Mouse (Mus musculus): Measurements from ENCODE around the gene Tmsb15b1.
A peak's percentile ranks its signal among the peaks of the same experiment; 100 is the strongest.
"Not testable (repeated sequence)": the region's sequence is repeated elsewhere in the genome, so short reads cannot be mapped to it uniquely, and the experiment has no call there.

Tmsb15b1 gene

DNA sequence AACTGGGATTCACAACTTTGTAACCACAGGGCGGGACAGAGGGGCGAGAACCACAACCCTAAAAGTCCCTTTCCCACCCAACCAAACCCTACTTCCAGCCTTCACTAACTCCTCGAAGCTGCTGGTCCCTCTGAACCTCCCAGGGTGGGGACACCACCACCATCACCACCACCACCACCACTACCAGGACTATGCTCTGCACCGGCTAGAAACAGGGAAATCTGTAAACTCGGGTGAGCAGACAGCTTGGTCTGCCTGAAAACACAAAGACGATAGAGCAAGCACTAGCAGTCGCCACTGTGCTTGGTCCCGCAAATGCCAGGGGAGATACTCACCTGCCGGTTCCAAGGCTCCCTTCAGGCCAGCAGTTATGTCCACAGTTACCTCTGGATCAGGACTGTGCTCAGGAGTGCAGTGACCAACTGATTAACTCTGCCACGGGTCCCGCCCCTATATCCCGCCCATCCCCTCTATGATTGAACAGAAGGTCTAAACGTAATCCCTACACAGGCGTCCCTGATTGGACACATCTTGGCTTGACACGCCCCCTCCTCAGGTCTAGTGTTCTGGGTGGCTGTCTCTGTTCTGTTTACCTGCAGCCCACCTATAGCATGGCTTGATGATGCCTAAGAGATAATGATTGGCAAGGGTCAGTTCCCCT is at the start of gene Tmsb15b1, which contains the start of gene Tmsb15l:
TSS of gene Tmsb15b1 (minus strand) at position 451 of the 661 bp plus-strand sequence.
TSS of gene Tmsb15l (minus strand) at position 446 of the 661 bp plus-strand sequence.
- peak in 1 of 2 experiments; percentile 13 for DNase-seq (ENCODE audit: low spot score in 2 of 2)

DNA sequence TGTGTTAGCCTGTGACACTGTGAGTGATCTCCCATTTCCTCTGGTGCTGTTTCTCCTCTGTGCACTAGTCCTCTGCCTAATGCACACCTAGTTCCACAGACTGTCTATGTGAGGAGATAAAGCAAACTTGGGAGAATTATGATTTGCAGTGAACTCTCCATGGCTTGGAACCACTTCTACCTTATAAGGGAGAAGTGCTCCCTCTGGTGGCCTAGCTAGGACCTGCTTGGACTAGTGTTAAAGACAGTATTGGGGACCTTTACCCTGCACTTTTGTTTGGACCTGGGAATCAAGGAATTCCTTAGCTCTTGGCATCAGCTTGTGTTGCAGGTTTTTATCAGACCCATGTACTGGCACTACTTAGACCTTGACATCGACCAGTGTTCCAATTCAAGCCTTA is 42.6 kb upstream of the Tmsb15b1 start:
- peak; percentile 8 to 20 for DNase-seq (ENCODE audit: low spot score in 2 of 2)

DNA sequence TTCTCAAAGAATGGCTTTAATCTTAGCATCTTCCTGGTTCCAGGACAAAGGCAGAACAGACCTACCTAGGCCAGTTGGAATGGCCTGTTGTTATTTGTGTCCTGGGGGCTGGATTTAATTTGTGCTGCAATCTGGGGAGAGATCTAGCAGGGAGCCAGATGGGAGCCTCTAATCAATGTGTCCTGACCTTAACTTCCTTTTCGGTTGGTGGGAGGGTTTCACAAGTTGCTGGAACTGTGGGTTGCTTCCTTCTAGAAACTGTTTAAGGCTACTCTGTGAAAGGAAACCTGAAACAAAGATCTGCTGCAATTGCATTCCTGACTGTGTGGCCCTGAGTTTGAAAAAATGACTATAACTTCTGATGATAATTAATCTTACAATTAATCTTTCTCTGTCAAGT is 41.0 kb upstream of the Tmsb15b1 start:
- no peak for DNase-seq (ENCODE audit: low spot score in 2 of 2)

DNA sequence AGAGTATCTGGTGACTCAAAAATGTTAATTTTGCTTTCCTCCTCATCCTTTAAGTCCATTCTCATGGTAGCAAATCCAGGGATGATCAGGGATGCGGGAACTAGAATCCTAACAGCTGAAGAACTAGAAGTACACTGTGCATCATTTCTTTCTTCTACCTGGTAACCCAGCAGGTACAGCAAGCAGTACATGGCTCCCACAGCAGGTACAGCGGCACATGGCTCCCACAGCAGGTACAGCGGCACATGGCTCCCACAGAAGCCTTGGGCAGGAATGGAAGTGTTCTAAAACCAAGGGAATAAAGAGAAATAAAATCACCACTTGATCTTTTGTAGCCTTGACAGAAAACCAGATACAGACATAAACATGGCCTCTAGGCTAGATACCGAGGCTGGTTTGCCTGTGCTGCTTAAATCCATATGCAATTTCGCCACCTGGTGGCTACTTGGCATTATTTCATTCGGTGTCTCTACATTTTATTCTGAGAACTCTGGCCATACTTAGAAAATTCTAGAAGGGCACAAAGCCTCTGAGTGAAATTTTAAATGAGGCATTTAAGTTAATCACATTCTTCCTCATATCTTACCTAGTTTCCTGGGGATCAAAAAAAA is 38.5 kb upstream of the Tmsb15b1 start:
- no peak for DNase-seq (ENCODE audit: low spot score in 2 of 2)

DNA sequence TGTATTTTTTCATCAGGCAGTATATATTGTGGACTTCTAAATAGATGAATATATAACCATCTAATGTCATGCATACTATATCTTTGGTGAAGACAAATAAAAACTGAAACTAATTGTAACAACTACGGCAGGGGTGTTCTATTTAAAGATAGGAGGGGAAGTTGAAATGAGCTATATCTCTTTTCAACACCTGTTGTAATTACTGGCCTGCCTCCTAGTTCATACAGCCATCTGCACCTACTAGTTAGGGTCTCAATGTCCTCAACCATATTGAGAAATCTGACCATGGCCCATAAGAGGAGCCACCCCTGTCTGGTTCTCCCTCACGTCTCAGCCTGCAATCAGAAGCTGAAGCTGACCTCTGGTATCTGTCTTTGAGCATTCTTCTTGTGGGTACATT is 19.6 kb upstream of the Tmsb15b1 start:
- no peak for DNase-seq (ENCODE audit: low spot score in 2 of 2)

DNA sequence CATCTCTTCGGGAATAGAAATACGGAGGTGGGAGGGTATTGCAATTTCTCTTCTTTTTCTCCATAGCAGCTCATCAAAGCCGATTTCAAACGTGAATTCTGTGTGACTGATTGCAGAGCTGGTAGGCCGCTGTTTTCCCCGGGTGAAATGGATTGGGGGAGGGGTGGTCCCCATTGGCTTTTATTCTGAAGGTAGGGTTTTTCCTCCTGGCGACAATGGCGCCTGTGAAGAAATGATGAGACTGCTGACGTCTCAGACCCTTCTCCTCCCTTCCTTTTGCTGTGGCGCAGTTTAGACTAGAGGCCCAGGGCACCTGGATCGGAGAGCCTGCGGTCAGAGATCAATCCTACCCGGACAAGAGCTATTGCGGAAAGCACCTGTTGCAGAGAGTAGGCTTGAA is 17.0 kb upstream of the Tmsb15b1 start:
- no peak for DNase-seq (ENCODE audit: low spot score in 2 of 2)

DNA sequence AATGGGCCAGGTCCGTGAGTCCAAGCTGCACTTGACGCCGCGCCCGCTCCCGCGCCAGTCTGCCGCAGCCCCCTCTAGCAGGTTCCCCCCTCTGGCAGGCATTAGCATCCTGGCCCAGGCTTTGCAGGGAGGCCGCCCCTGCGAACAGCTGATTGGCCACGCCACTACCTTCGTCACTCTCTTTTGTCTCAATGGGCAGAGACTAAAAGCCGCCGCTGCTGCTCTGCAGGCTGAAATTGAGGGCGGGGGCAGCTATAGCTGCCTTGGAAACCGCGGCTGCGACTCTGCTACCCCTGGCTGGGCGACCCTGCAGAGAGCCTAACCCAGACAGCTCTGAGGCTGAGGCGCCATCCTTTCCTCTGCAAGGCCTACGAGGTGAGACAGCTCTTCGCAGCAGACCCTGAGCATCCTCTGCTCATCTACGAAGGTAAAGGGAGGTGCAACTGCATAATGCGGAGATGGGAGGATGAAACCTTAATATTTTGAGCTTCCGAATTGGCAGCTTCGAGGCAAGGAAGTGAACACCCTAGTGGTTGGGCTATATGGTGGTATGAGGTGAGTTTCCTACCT is 16.4 kb upstream of the Tmsb15b1 start, which contains the start of gene Zcchc18:
TSS of gene Zcchc18 (plus strand) at position 178 of the 570 bp plus-strand sequence.
- no peak for DNase-seq (ENCODE audit: low spot score in 2 of 2)

DNA sequence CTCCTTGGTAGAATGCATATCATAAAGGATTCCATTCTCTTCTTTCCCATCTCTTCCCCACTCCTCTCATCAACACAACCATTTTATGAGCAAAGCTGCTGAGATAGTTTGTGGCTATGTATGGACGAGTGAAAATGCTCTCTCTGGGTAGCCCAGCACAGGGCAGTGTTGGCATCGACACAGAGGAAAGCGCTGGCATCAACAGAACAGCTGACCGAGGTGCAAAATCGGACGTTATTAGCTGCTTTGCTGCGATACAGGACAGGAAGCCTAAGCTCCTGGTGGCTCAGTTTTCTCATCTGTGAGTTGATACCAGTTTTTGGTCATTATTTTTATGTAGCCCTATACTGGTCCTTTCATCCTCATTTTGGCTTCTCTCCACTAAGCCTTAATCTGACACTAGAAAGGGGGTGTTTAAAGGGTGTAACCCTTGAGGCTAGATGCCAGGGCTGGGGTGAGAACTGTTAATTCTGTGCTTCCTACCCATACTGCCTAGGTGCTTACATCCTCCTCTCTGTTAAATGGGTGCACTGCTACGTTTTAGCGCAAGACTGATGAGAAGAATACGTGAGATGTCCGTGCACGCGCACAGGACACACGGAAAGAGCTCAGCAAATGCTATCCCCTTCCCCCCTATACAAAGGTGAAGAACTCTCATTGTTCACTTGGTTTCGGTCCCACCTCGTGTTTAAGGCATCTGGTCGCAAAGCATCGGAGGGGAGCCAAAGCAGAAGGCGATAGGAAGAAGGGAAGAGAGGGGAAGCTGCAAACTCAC is 15.7 kb upstream of the Tmsb15b1 start:
- DNase-seq (ENCODE audit: low spot score in 2 of 2), result no peak

DNA sequence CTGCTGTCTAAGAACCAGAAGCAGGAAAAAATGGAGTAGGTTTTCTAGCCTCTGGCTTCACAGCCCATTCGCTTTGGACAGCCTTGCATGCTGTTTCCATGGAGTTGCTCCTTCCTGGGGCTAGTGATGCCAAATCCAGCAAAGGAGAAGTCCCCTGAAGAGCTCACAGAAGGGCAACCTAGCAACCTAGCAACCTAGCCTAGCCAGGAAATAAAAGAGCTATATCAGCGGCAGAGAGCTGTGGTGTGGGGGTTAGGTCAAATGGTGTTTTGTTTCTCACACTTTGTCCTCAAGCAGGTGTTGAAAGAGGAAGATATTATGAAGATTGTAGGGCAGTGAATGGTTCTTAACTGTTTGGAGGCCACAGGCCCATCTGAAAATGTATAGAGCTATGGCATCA is 14.6 kb upstream of the Tmsb15b1 start:
- DNase-seq (ENCODE audit: low spot score in 2 of 2), result no peak

DNA sequence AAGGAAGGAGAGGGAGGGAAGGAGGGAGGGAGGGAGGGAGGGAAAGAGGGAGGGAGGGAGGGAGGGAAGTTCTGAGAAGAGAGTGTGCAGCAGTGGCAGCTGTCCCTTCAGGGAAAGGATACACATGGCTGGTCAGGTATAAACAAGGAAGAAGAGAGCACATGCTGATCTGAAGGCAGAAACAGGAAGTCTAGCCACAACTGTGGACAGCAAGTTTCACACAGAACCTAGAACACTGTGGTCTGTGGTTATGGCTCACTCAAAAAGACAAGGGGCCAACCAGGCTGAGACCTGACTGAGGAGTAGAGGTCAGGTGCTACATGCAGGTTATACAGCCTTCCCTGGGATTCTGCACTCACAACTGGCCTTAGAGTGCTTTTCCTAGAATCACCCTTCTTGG is 9.4 kb upstream of the Tmsb15b1 start:
- DNase-seq (ENCODE audit: low spot score in 2 of 2), result no peak

DNA sequence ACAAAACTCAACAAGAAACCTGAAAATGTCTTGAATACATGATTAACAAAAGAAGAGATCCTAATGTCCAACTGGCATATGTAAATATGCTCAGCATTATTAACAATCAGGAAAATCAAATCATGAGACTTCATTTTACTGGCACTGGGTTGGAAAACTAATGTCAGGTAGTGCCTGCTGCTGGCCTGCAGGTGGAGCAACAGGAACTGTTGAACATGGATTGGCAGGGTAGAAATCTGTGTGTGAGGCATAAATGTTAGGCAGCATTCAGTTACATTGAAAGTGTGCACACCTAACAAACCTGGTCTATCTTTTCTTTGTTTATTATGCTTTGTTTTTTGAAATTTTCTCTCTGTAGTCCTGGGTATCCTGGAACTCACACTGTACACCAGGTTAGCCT is 1.9 kb upstream of the Tmsb15b1 start:
- no peak for DNase-seq (ENCODE audit: low spot score in 2 of 2)

DNA sequence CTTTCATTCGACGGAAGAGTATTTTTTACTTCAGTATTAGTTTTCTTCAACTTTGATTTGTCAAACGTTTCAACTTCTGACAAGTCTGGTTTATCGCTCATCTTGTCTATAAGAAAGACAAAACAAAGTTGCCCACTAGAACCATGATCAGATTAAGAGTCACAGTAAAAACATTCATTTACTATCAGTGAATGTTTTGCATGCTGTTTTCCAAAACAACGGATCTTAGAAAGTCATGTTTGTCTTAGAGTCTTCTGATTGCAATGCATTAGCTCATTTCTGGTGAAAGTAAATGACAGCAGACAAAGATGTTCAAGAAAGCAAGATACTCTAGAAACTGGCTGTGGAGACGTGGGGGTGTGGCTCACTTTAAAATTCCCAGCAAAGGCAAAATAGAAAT is 1.3 kb downstream of the Tmsb15b1 start, which contains the start of gene Tmsb15b2:
TSS of gene Tmsb15b2 (minus strand) at position 101 of the 400 bp plus-strand sequence.
- not testable (repeated sequence) for DNase-seq (ENCODE audit: low spot score in 2 of 2)

DNA sequence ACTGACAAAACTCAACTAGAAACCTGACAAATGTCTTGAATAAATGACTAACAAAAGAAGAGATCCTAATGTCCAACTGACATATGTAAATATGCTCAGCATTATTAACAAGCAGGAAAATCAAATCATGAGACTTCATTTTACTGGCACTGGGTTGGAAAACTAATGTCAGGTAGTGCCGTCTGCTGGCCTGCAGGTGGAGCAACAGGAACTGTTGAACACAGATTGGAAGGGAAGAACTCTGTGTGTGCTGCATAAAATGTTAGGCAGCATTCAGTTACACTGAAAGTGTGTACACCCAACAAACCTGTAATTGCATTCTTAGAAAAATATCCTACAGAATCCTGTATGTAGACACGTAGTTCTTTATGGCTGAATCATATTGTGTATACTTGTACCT is 17.0 kb downstream of the Tmsb15b1 start:
- DNase-seq (ENCODE audit: low spot score in 2 of 2), result no peak

DNA sequence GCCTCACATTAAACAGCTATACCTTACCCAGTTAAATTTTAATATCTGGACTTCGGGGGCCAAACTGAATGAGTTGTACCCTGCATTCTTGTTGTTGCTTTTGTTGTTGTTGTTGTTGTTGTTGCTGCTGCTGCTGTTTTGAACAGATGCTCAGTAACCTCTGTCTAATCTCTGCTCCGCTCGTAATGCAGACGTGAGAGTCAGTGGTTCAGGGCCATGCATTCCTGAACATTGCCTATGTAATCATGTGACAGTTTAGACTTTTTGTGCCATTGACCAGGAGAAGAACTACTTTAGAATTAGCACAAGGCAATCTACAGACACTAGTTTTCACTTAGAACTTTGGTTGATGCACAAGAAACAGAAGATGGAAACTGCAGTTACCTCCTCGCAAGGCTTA is 18.4 kb downstream of the Tmsb15b1 start:
- not testable (repeated sequence) for DNase-seq (ENCODE audit: low spot score in 2 of 2)

DNA sequence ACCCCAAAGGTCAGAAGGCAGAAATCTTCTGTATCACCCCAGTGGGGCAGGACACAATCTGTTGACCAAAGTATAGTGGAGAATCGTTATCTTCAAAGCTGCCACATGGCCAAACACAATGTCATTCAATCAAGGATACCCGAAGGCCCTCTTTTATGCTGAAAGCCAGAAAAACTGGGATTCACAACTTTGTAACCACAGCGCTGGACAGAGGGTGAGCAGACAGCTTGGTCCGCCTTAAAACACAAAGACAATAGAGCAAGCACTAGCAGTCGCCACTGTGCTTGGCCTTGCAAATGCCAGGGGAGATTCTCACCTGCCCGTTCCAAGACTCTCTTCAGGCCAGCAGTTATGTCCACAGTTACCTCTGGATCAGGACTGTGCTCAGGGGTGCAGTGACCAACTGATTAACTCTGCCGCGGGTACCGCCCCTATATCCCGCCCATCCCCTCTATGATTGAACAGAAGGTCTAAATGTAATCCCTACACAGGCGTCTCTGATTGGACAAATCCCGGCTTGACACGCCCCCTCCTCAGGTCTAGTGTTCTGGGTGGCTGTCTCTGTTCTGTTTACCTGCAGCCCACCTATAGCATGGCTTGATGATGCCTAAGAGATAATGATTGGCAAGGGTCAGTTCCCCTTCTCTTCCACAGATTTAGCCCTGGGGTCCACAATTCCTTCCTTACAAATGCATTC is 18.9 kb downstream of the Tmsb15b1 start:
- peak in 1 of 2 experiments; percentile 40 for DNase-seq (ENCODE audit: low spot score in 2 of 2)

DNA sequence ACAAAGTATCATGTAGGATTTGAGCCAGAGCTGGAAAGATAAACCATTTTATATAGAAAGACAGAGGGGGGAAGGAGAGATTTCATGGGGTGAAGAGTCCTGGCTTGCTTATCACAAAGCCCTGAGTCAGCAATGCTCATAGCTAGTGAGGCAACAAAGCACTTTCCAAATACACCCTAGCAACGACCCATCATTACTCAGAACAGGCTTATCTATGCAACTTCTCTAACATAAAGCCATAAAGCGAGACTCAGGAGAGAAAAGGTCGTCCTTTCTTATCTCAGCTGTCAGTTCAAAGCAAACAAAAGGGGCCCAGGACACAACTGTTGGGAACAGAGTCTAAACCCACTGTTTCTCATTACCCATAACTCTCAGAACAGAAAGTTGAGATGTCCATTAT is 38.7 kb downstream of the Tmsb15b1 start:
- DNase-seq (ENCODE audit: low spot score in 2 of 2), result no peak

DNA sequence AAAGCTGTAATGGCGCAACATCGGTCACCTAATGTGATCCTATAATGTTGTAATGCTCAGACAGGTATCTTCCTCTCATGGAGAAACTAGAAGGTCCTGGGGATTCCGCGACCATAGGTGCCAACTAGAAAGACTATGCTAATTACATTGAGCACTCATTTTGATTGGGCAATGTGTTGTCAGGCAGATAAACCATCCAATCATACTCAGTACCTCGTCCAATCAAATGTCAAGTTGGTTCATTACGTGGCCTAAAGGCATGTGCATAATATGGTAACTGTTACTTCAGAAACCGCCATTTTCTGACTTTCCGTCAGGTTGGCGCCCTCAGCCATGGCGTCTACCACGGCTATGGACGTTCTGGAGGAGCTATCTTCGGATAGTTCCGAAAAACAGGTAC is 49.6 kb downstream of the Tmsb15b1 start, which contains the start of gene H2bfm:
TSS of gene H2bfm (plus strand) at position 295 of the 400 bp plus-strand sequence.
- DNase-seq (ENCODE audit: low spot score in 2 of 2), result no peak

DNA sequence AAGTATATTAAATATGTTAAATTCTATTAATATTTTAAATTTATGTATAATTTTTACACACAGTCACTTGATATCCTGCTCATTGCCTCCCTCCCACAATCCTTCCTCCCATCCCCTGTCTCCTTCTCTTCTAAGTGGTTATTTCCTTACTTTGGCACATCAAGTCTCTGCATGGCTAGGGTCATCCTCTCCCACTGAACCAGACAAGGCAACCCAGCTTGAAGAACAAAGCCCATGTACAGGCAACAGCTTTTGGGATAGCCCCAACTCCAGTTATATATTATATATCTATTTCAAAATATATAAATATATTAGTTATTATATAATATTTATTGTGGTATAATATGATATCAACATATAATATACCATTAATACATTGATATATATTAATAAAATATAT is 50.8 kb downstream of the Tmsb15b1 start:
- no peak for DNase-seq (ENCODE audit: low spot score in 2 of 2)
